Mouse (Mus musculus) heart, adult 10 weeks (tissue): ENCODE results near the gene Gm4141. TPM values are rescaled to one million over a fixed set of nuclear protein-coding genes. Genes with fewer than 3 reads are reported as not detected.

Experiments
- polyA plus RNA-seq: library from polyadenylated mRNA; stranded (reverse); fragments of 350-450 nt; fragmentation: Illumina TruSeq; extraction: RNeasy Lipid Tissue Mini Kit (QIAGEN cat#74804); gene quantifications from one replicate; pipeline ENCODE4 v1.2.3, GENCODE M21; 2014; ENCODE audit warnings: low read depth, low replicate concordance

Gene Gm4141
- polyA plus RNA-seq = not detected

GRCm38 (mm10) chr7:20576141-20576540 lies at the start of gene Gm4141:
Gm4141 (minus strand) TSS chr7:20576241.

GRCm38 (mm10) chr7:20598921-20599320 lies 22.9 kb upstream of the Gm4141 start, which contains the start of gene Gm4513:
Gm4513 (minus strand) TSS chr7:20599021.

GRCm38 (mm10) chr7:20545657-20546056 lies 30.4 kb downstream of the Gm4141 start, which contains the start of gene Gm5726:
Gm5726 (minus strand) TSS chr7:20545757.

GRCm38 (mm10) chr7:20533537-20533936 lies 42.5 kb downstream of the Gm4141 start, which contains the start of gene Vmn1r104:
Vmn1r104 (plus strand) TSS chr7:20533837.

Other genes with a start within 250 kb of the Gm4141 start
- gene Gm4133, start 242.2 kb downstream of the Gm4141 start, polyA plus RNA-seq = not detected
- not detected for gene Gm5728, start 200.8 kb downstream of the Gm4141 start, polyA plus RNA-seq
- gene Vmn1r100, start 158.3 kb downstream of the Gm4141 start, polyA plus RNA-seq = not detected
- not detected for gene Vmn1r101, start 133.6 kb downstream of the Gm4141 start, polyA plus RNA-seq
- gene Gm10670, start 101.3 kb downstream of the Gm4141 start, polyA plus RNA-seq = not detected
- not detected for gene Vmn1r103, start 65.7 kb downstream of the Gm4141 start, polyA plus RNA-seq
- gene Vmn1r104, start 42.4 kb downstream of the Gm4141 start, polyA plus RNA-seq = not detected
- gene Gm5726, start 30.5 kb downstream of the Gm4141 start, polyA plus RNA-seq = not detected
- not detected for gene Gm4513, start 22.8 kb upstream of the Gm4141 start, polyA plus RNA-seq
- not detected for gene Vmn1r107, start 92.7 kb upstream of the Gm4141 start, polyA plus RNA-seq
- not detected for gene Vmn1r111, start 127.0 kb upstream of the Gm4141 start, polyA plus RNA-seq
- gene Gm10668, start 154.4 kb upstream of the Gm4141 start, polyA plus RNA-seq = not detected
- not detected for gene Vmn1r112, start 194.9 kb upstream of the Gm4141 start, polyA plus RNA-seq
- not detected for gene Vmn1r113, start 211.0 kb upstream of the Gm4141 start, polyA plus RNA-seq
- not detected for gene Vmn1r114, start 235.9 kb upstream of the Gm4141 start, polyA plus RNA-seq